Mouse (Mus musculus) forebrain, embryonic 12.5 days (tissue): ENCODE results near the gene Ifitm5. TPM values are rescaled to one million over a fixed set of nuclear protein-coding genes. Genes with fewer than 3 reads are reported as not detected.
"Not testable (repeated sequence)": the region's sequence is repeated elsewhere in the genome, so short reads cannot be mapped to it uniquely, and the experiment has no call there.

Experiments used
- ATAC-seq: fragments of 200-750 bp; cut with Nextera tagmentation; 2 replicates; pipeline ENCODE4 v1.8.0; 2017; ENCODE audit warnings: moderate TSS enrichment; ENCODE audit not compliant: low FRiP score
- H3K27ac ChIP-seq: fragments of 300-500 bp; sonication (generic); 2 replicates; pipeline ENCODE4 v1.5.1; 2016; ENCODE audit warnings: mild to moderate bottlenecking
- H3K27me3 ChIP-seq: fragments of 300-500 bp; sonication (generic); 2 replicates; pipeline ENCODE4 v1.6.1; 2016; ENCODE audit warnings: mild to moderate bottlenecking
- H3K36me3 ChIP-seq: fragments of 300-500 bp; sonication (generic); replicated peaks from 2 replicates; pipeline ENCODE4 v1.6.1; 2016; ENCODE audit warnings: mild to moderate bottlenecking
- H3K4me1 ChIP-seq: fragments of 300-500 bp; sonication (generic); 2 replicates; pipeline ENCODE4 v1.6.1; 2016
- H3K4me2 ChIP-seq: fragments of 300-500 bp; sonication (generic); 2 replicates; pipeline ENCODE4 v1.6.1; 2016; ENCODE audit warnings: mild to moderate bottlenecking, moderate library complexity
- H3K4me3 ChIP-seq: fragments of 300-500 bp; sonication (generic); replicated peaks from 2 replicates; pipeline ENCODE4 v1.5.1; 2016; ENCODE audit warnings: mild to moderate bottlenecking
- H3K9ac ChIP-seq: fragments of 300-500 bp; sonication (generic); 2 replicates; pipeline ENCODE4 v1.6.1; 2016; ENCODE audit warnings: mild to moderate bottlenecking
- H3K9me3 ChIP-seq: fragments of 300-500 bp; sonication (generic); 2 replicates; pipeline ENCODE4 v1.6.1; 2016
- WGBS: fragments of 180-500 bp; shearing (Covaris S2); methylation state at CpG from one replicate; pipeline ENCODE4 v1.1.7; 2016; 5-methylcytosine and 5-hydroxymethylcytosine counted together
- polyA plus RNA-seq: library from polyadenylated mRNA; unstranded; fragments of >200 nt; fragmentation: Nextera tagmentation; extraction: Ambion mirVana; gene quantifications from 2 replicates; pipeline ENCODE4 v1.2.1, GENCODE M21; 2016

The Ifitm5 gene
- polyA plus RNA-seq, 1 experiment from 2014 or later, result 0.78 TPM

GRCm38 (mm10) chr7:140974940-140975339, 24.8 kb upstream of the Ifitm5 start:
- H3K4me1 ChIP-seq, result peaks cover 14% of the 10 kb centered on the region
- H3K27me3 ChIP-seq, result peaks cover 28% of the 10 kb centered on the region
- H3K27ac ChIP-seq, result no peak overlapping the region
- no peak overlapping the region for H3K9ac ChIP-seq
- no peak for ATAC-seq
- no peaks in the 10 kb centered on the region for H3K36me3 ChIP-seq
- WGBS, result 6% methylated on average over 9 of the region's 9 CpGs
- no peaks in the 10 kb centered on the region for H3K9me3 ChIP-seq
- no peak overlapping the region for H3K4me2 ChIP-seq
- no peak overlapping the region for H3K4me3 ChIP-seq

GRCm38 (mm10) chr7:140973396-140974165, 23.5 kb upstream of the Ifitm5 start:
- peaks cover 14% of the 10 kb centered on the region for H3K4me1 ChIP-seq
- 24% methylated on average over 14 of the region's 14 CpGs for WGBS
- no peak overlapping the region for H3K9ac ChIP-seq
- ATAC-seq, result no peak
- no peak overlapping the region for H3K4me3 ChIP-seq
- H3K4me2 ChIP-seq, result no peak overlapping the region
- no peak overlapping the region for H3K27ac ChIP-seq
- H3K27me3 ChIP-seq, result peaks cover 33% of the 10 kb centered on the region
- H3K9me3 ChIP-seq, result no peaks in the 10 kb centered on the region
- H3K36me3 ChIP-seq, result no peaks in the 10 kb centered on the region

- H3K27ac ChIP-seq, result no peak overlapping the region
- H3K4me2 ChIP-seq, result no peak overlapping the region
- no peaks in the 10 kb centered on the region for H3K9me3 ChIP-seq
- H3K9ac ChIP-seq, result no peak overlapping the region
- no peak overlapping the region for H3K4me3 ChIP-seq
- H3K36me3 ChIP-seq, result no peaks in the 10 kb centered on the region
- ATAC-seq, result no peak
- H3K27me3 ChIP-seq, result peaks cover 37% of the 10 kb centered on the region
- H3K4me1 ChIP-seq, result peaks cover 22% of the 10 kb centered on the region
- 81% methylated on average over 8 of the region's 8 CpGs for WGBS
Measured at GRCm38 (mm10) chr7:140971479-140972171, 21.5 kb upstream of the Ifitm5 start.

GRCm38 (mm10) chr7:140970931-140971330, 20.8 kb upstream of the Ifitm5 start:
- Histone ChIP-seq H3K4me2 (no peak overlapping the region), H3K36me3 (no peaks in the 10 kb centered on the region), H3K27ac (no peak overlapping the region), H3K27me3 (peaks cover 37% of the 10 kb centered on the region), H3K4me1 (peaks cover 22% of the 10 kb centered on the region), H3K9me3 (no peaks in the 10 kb centered on the region), H3K9ac (no peak overlapping the region), H3K4me3 (no peak overlapping the region)
- 55% methylated on average over 7 of the region's 7 CpGs for WGBS
- ATAC-seq, result no peak

- not testable (repeated sequence) for H3K4me3 ChIP-seq, ATAC-seq, H3K4me2 ChIP-seq, H3K9ac ChIP-seq, H3K36me3 ChIP-seq, H3K27ac ChIP-seq, H3K9me3 ChIP-seq
- peaks cover 26% of the 10 kb centered on the region for H3K27me3 ChIP-seq
- H3K4me1 ChIP-seq, result peaks cover 13% of the 10 kb centered on the region
- WGBS, result 10% methylated on average over 3 of the region's 3 CpGs
Measured at GRCm38 (mm10) chr7:140968710-140969109, 18.6 kb upstream of the Ifitm5 start.

- WGBS, result 5% methylated on average over 14 of the region's 14 CpGs
Measured at GRCm38 (mm10) chr7:140967862-140968591, 17.9 kb upstream of the Ifitm5 start.

DNA sequence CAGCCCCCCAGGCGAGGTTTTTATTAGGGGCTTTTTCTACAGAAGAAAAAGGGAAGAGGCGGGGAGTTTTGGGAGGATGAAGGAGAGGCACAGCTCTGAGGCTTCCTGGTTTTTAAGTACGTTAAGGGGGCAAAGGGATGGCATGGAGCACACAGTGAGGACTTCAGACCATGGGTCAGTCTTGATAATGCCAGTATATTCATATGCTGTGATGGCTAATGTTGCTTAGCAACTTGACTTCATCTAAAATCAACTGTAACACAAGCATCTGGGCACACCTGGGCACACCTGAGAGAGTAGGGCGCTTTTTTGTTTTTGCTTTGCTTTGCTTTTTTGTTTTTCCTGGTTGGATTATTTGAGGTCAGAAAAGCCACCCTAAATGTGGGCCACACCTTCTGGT, 16.8 kb upstream of the Ifitm5 start, which contains the start of gene Ifitm1:
Ifitm1 (plus strand) TSS at position 301 of the 400 bp plus-strand sequence.
- 76% methylated on average over 4 of the region's 4 CpGs for WGBS
- H3K9me3 ChIP-seq, result no peaks in the 10 kb centered on the region
- H3K4me1 ChIP-seq, result peaks cover 8% of the 10 kb centered on the region
- no peak within 1 kb of the TSS for H3K4me3 ChIP-seq
- no peaks in the 10 kb centered on the region for H3K36me3 ChIP-seq
- no peak for ATAC-seq
- no peak within 1 kb of the TSS for H3K27ac ChIP-seq
- peaks cover 21% of the 10 kb centered on the region for H3K27me3 ChIP-seq
- no peak within 1 kb of the TSS for H3K9ac ChIP-seq
- H3K4me2 ChIP-seq, result no peak within 1 kb of the TSS

More at GRCm38 (mm10) chr7:140967862-140968591, 17.9 kb upstream of the Ifitm5 start:
- no peak overlapping the region for H3K9ac ChIP-seq
- peaks cover 21% of the 10 kb centered on the region for H3K27me3 ChIP-seq
- no peak overlapping the region for H3K4me2 ChIP-seq
- H3K4me1 ChIP-seq, result peaks cover 8% of the 10 kb centered on the region
- no peaks in the 10 kb centered on the region for H3K36me3 ChIP-seq
- no peaks in the 10 kb centered on the region for H3K9me3 ChIP-seq
- no peak overlapping the region for H3K4me3 ChIP-seq
- no peak for ATAC-seq
- H3K27ac ChIP-seq, result no peak overlapping the region

GRCm38 (mm10) chr7:140962733-140963132, 12.6 kb upstream of the Ifitm5 start:
- no peak for ATAC-seq
- peaks cover 11% of the 10 kb centered on the region for H3K27me3 ChIP-seq
- WGBS, result 17% methylated on average over 2 of the region's 2 CpGs
- no peak overlapping the region for H3K27ac ChIP-seq
- H3K9ac ChIP-seq, result no peak overlapping the region
- H3K9me3 ChIP-seq, result no peaks in the 10 kb centered on the region
- H3K4me2 ChIP-seq, result no peak overlapping the region
- peaks cover 11% of the 10 kb centered on the region for H3K4me1 ChIP-seq
- no peak overlapping the region for H3K4me3 ChIP-seq
- no peaks in the 10 kb centered on the region for H3K36me3 ChIP-seq

DNA sequence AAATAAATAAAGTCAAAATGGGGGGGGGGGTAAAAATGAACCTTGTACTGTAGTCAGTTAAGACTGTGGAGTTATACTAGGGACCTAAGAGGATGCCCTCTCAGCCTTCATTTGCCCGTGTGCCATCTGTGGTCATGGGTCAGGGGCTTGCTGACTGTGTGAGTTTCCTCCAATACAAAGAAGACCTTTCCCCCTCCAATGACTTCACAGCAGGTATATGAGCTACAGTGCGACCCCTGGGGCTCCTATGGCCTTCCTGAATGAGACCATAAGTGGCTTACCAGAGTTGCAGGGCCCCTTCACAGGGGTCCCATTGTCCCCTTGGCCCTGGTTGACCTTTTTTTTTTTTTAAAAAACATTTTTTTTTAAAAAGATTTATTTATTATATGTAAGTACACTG, 11.3 kb upstream of the Ifitm5 start:
- Histone ChIP-seq H3K4me2 (no peak overlapping the region), H3K9me3 (no peaks in the 10 kb centered on the region), H3K4me3 (no peak overlapping the region), H3K36me3 (no peaks in the 10 kb centered on the region), H3K4me1 (peaks cover 10% of the 10 kb centered on the region), H3K27me3 (peaks cover 10% of the 10 kb centered on the region; the same call in 1 of the 2 replicates), H3K27ac (no peak overlapping the region), H3K9ac (no peak overlapping the region)
- ATAC-seq, result no peak
- WGBS, result 59% methylated on average over 2 of the region's 2 CpGs

DNA sequence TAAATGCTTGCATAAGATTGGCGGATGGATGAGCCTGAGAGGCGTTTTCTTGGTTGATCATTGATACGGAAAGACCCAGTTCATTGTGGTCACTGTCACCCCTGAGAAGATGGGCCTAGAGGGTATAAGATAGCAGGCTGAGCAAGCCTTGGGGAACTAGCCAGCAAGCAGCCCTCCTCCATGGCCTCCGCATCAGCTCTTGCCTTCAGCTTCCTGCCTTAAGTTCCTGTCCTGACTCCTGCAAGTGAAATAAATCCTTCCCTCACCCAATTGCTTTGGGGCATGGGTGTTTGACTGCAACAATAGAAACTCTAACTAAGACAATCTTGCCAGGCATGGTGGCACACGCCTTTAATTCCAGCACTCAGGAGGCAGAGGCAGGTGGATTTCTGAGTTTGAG, 9.9 kb upstream of the Ifitm5 start:
- WGBS, result 40% methylated on average over 5 of the region's 5 CpGs
- Histone ChIP-seq H3K36me3 (no peaks in the 10 kb centered on the region), H3K27me3 (peaks cover 15% of the 10 kb centered on the region; the same call in 1 of the 2 replicates), H3K4me1 (peaks cover 14% of the 10 kb centered on the region), H3K9ac (no peak overlapping the region), H3K27ac (no peak overlapping the region), H3K4me2 (no peak overlapping the region), H3K9me3 (no peaks in the 10 kb centered on the region), H3K4me3 (no peak overlapping the region)
- ATAC-seq, result no peak

DNA sequence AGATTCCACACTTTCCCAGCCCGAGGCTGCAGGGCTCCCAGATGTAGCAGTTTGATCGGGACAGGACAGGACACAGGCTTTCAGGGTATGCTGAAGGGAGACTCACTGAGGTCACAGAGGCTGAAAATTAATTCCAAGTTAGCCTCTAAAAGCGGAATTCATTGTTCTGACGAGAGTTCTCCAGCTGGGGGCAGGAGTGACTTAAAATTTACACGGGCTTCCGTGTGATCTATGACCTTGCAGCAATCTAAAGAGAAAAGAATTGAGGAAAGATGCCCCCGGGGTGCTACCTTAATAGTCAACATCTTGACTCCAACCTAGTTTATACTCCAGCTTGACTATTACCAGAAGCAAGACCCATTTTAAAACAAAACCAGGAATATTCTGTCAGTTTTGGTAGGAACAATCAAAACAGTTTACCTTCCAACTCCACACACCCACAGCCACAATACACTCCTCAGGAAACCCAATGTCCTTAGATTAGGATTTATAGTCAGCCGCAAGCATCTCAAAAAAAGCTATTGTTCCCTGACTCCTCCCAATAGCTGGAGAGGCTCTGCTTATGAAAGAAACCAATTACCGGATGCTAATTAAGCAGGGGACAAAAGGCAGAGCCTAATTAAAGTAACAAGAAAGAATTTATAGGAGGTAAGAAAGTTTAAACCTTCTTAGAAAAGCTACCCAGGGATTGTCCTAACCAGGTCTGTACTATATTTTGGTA, 9.2 kb upstream of the Ifitm5 start:
- H3K27ac ChIP-seq, result no peak overlapping the region

GRCm38 (mm10) chr7:140956556-140956869, 6.4 kb upstream of the Ifitm5 start:
- Histone ChIP-seq H3K36me3 (no peaks in the 10 kb centered on the region), H3K9ac (no peak overlapping the region), H3K4me2 (no peak overlapping the region), H3K4me1 (peaks cover 24% of the 10 kb centered on the region), H3K27ac (peak overlapping the region; percentile 33; the same call in 1 of the 2 replicates), H3K4me3 (no peak overlapping the region), H3K9me3 (no peaks in the 10 kb centered on the region), H3K27me3 (peaks cover 15% of the 10 kb centered on the region; the same call in 1 of the 2 replicates)
- 61% methylated on average over 6 of the region's 6 CpGs for WGBS
- ATAC-seq, result no peak

More for the DNA sequence above, 9.2 kb upstream of the Ifitm5 start:
- Histone ChIP-seq H3K4me3 (no peak overlapping the region), H3K9ac (no peak overlapping the region; the same call in 1 of the 2 replicates), H3K9me3 (no peaks in the 10 kb centered on the region), H3K36me3 (no peaks in the 10 kb centered on the region), H3K4me1 (peaks cover 19% of the 10 kb centered on the region), H3K27me3 (peaks cover 15% of the 10 kb centered on the region; the same call in 1 of the 2 replicates), H3K4me2 (0 out of 2 replicates have a peak overlapping the region, but pooled peaks have one; percentile 2)
- WGBS, result 2% methylated on average over 9 of the region's 9 CpGs
- ATAC-seq, result no peak
